Mouse (Mus musculus) G1E (cell line): ENCODE results near the gene Ctsk.

ENCODE experiments used
- CTCF ChIP-seq: IDR thresholded peaks from 2 replicates; pipeline ENCODE4 v1.5.1; 2012; ENCODE audit warnings: low read depth, low read length, inconsistent platforms, mixed read lengths
- GATA1 ChIP-seq: IDR thresholded peaks from 2 replicates; pipeline ENCODE4 v1.6.1; 2012; ENCODE audit warnings: borderline replicate concordance, low read length, inconsistent platforms, mixed read lengths

DNA sequence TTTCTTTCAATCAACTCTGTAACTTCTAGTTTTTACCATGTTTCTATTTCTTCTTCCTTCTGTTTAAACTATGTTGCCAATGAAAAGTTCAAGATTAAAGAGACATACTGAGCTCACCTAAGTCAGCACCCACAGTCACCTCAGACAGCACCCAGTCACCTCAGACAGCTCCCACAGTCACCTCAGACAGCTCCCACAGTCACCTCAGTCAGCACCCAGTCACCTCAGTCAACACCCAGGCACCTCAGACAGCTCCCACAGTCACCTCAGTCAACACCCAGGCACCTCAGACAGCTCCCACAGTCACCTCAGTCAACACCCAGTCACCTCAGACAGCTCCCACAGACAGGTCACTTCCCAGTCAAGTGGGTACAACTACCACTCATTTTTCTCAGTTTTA lies 43.1 kb downstream of the Ctsk start:
- no peak for TF ChIP-seq CTCF
- no peak for TF ChIP-seq GATA1
